Mouse (Mus musculus) left cerebral cortex, postnatal 14 days (tissue): ENCODE results near the gene Ache. TPM values are rescaled to one million over a fixed set of nuclear protein-coding genes. Genes with fewer than 3 reads are reported as not detected.

Experiments
- microRNA-seq, 2 experiments: library from miRNA; unstranded; fragments of <30 nt; microRNA quantifications; one replicate each; pipeline ENCODE4 v1.2.0; 2022
- total RNA-seq, 2 experiments: library from RNA; stranded (reverse); gene quantifications; 2 replicates each; pipeline ENCODE4 v1.2.3; 2021

Gene Ache
- total RNA-seq, 2 experiments from 2014 or later = 68.4 to 81.1 TPM

Small RNA genes within 50 kb of the gene (microRNA-seq; reads per million reads assigned to microRNA genes)
- gene Mir7036 (2.0 to 3.2 reads per million in 2 experiments), gene Mir8116 (0.26 to 0.67 reads per million in 2 experiments)

Other genes with a start within 250 kb of the Ache start
- 100 to 1,000 TPM; 235 to 257 TPM for gene Ap1s1, start 241.4 kb upstream of the Ache start, total RNA-seq
- gene Serpine1, start 215.3 kb upstream of the Ache start, total RNA-seq = 1 to 10 TPM in 1 of 2 experiments, under 1 TPM in 1; 0.76 to 1.3 TPM
- gene Trim56, start 171.3 kb upstream of the Ache start, total RNA-seq = 1 to 10 TPM; 3.3 to 3.7 TPM
- not detected for gene Muc3, start 138.2 kb upstream of the Ache start, total RNA-seq
- gene Muc3a, start 75.1 kb upstream of the Ache start, total RNA-seq = 1 to 10 TPM; 3.7 to 4.0 TPM
- 10 to 100 TPM; 16.4 to 17.1 TPM for gene Ufsp1, start 7.1 kb downstream of the Ache start, total RNA-seq
- gene Srrt, start 20.2 kb downstream of the Ache start, total RNA-seq = 100 to 1,000 TPM; 167 to 176 TPM
- gene Trip6, start 26.9 kb downstream of the Ache start, total RNA-seq = 1 to 10 TPM; 3.5 to 3.9 TPM
- gene Slc12a9, start 46.1 kb downstream of the Ache start, total RNA-seq = 10 to 100 TPM; 23.7 to 28.0 TPM
- 1 to 10 TPM; 6.0 to 7.6 TPM for gene Ephb4, start 62.6 kb downstream of the Ache start, total RNA-seq
- under 1 TPM; 0.44 to 0.55 TPM for gene Zan, start 189.5 kb downstream of the Ache start, total RNA-seq
- gene Pop7, start 215.0 kb downstream of the Ache start, total RNA-seq = 10 to 100 TPM; 28.0 to 35.2 TPM
- 10 to 100 TPM; 40.0 to 44.3 TPM for gene Gigyf1, start 231.0 kb downstream of the Ache start, total RNA-seq
- not detected for gene Epo, start 245.7 kb downstream of the Ache start, total RNA-seq
- gene Gnb2, start 246.0 kb downstream of the Ache start, total RNA-seq = 100 to 1,000 TPM; 777 to 806 TPM